Mouse (Mus musculus) limb, embryonic 15.5 days (tissue): Measurements from ENCODE around the gene Trim80. TPM values are rescaled to one million over a fixed set of nuclear protein-coding genes. Genes with fewer than 3 reads are reported as not detected.
A peak's percentile ranks its signal among the peaks of the same experiment; 100 is the strongest.
"Not testable (repeated sequence)": the region's sequence is repeated elsewhere in the genome, so short reads cannot be mapped to it uniquely, and the experiment has no call there.

Experiments
- ATAC-seq: fragments of 200-750 bp; cut with Nextera tagmentation; 2 replicates; pipeline ENCODE4 v1.8.0; 2017; ENCODE audit warnings: low read depth, moderate TSS enrichment; ENCODE audit not compliant: insufficient number of reproducible peaks, low FRiP score, low TSS enrichment
- H3K27ac ChIP-seq: fragments of 300-500 bp; sonication (generic); 2 replicates; pipeline ENCODE4 v1.5.1; 2015; ENCODE audit warnings: moderate library complexity, mild to moderate bottlenecking, inconsistent platforms
- H3K27me3 ChIP-seq: fragments of 300-500 bp; sonication (generic); 2 replicates; pipeline ENCODE4 v1.6.1; 2015; ENCODE audit warnings: inconsistent platforms
- H3K36me3 ChIP-seq: fragments of 300-500 bp; sonication (generic); 2 replicates; pipeline ENCODE4 v1.6.1; 2015; ENCODE audit warnings: inconsistent platforms
- H3K4me1 ChIP-seq: fragments of 300-500 bp; sonication (generic); 2 replicates; pipeline ENCODE4 v1.6.1; 2015; ENCODE audit warnings: inconsistent platforms
- H3K4me2 ChIP-seq: fragments of 300-500 bp; sonication (generic); 2 replicates; pipeline ENCODE4 v1.6.1; 2015; ENCODE audit warnings: mild to moderate bottlenecking, inconsistent platforms
- H3K4me3 ChIP-seq: fragments of 300-500 bp; sonication (generic); 2 replicates; pipeline ENCODE4 v1.5.1; 2015; ENCODE audit warnings: mild to moderate bottlenecking, inconsistent platforms
- H3K9ac ChIP-seq: fragments of 300-500 bp; sonication (generic); 2 replicates; pipeline ENCODE4 v1.6.1; 2015; ENCODE audit warnings: inconsistent platforms
- H3K9me3 ChIP-seq: fragments of 300-500 bp; sonication (generic); 2 replicates; pipeline ENCODE4 v1.6.1; 2016; ENCODE audit warnings: inconsistent platforms
- WGBS: fragments of 180-500 bp; shearing (Covaris S2); methylation state at CpG from one replicate; pipeline ENCODE4 v1.1.7; 2015; 5-methylcytosine and 5-hydroxymethylcytosine counted together
- polyA plus RNA-seq: library from polyadenylated mRNA; unstranded; fragments of >200 nt; fragmentation: Nextera tagmentation; extraction: Ambion mirVana; gene quantifications from 2 replicates; pipeline ENCODE4 v1.2.1, GENCODE M21; 2015

The Trim80 gene
- polyA plus RNA-seq, 1 experiment from 2014 or later, result not detected

DNA sequence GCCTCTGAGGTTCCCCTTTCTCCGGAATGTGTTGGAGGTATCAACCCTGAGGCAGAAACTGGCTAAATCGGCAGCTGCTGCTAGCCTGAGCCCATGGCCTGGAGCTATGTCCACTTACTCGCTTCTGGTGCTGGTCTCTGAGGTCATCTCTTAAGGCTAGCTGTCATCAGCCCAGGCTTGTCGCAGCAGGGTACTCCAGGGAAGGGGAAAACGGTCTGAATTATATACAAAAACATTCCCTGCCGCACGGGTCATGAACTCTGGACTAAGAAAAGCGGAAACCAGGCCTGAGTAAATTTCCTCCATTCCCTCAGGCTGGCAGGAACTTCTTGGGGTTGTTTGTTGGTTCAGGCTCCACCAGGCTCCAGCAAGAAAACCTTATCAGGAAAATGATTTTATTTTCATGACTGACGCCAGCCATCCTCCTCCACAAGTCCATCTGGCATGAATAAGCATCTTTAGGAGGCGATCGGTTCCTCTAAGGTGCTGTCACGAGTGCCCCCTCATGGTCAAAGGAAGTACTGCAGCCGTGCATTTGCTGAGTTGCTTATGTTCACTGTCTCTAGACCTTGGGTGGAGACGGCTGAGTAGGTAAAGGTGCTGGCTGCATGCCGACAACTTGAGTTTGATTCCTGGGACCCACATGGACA, 33.4 kb downstream of the Trim80 start:
- Histone ChIP-seq H3K9me3 (no peaks in the 10 kb centered on the region), H3K4me2 (no peak overlapping the region), H3K27ac (peak overlapping the region; percentile 77; the same call in 1 of the 2 replicates), H3K4me1 (peaks cover 22% of the 10 kb centered on the region), H3K36me3 (no peaks in the 10 kb centered on the region), H3K9ac (no peak overlapping the region), H3K27me3 (no peaks in the 10 kb centered on the region), H3K4me3 (peak overlapping the region; percentile 10; the same call in 1 of the 2 replicates)
- no peak for ATAC-seq
- 10% methylated on average over 15 of the region's 15 CpGs for WGBS

DNA sequence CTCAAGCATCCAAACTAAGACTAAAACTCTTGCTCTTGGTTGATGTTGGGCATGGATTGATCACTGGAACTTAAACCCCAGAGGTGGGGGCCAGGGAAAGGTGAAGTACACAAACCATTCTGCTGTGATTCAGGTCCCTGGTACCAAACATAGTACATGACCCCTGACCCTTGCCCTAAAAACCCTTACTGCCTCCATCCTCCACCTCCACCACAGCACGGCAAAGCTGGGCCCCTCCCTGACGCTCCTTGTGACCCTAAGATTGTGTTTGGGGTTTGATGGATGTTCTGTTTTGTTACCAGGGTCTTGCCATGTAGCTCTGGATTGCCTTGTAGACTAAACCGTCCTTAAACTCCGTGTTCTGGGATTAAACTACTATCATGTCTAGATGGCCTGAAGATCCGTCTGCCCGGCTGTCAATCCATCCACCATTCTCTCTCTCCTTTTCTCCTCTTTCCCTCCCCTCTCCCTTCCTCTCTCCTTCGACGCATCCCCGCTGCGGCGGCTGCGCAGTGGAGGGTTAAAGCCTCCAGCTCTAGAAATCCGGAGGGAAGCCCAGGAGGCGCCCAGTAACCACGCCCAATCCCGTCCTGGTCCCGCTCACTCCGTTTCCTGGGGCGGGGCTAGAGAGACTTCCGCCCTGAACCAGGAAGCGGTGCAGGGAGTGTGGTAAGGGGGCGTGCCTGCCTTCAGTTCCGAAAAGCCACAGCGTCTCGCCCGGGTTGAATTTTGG, 34.8 kb downstream of the Trim80 start, which contains the start of gene Armc7:
TSS of gene Armc7 (plus strand) at position 643 of the 733 bp plus-strand sequence.
- peak within 1 kb of the TSS; percentile 77 for H3K27ac ChIP-seq
- peaks cover 5% of the 10 kb centered on the region for H3K36me3 ChIP-seq
- H3K9ac ChIP-seq, result peak within 1 kb of the TSS; percentile 76
- peaks cover 22% of the 10 kb centered on the region for H3K4me1 ChIP-seq
- under 1% methylated on average over 26 of the region's 26 CpGs for WGBS
- no peaks in the 10 kb centered on the region for H3K27me3 ChIP-seq
- H3K4me2 ChIP-seq, result peak within 1 kb of the TSS; percentile 91
- no peaks in the 10 kb centered on the region for H3K9me3 ChIP-seq
- ATAC-seq, result peak; percentile 94
- H3K4me3 ChIP-seq, result peak within 1 kb of the TSS; percentile 84

- H3K27me3 ChIP-seq, result no peaks in the 10 kb centered on the region
- H3K9me3 ChIP-seq, result no peaks in the 10 kb centered on the region
- peak overlapping the region; percentile 91 for H3K4me2 ChIP-seq
- peak overlapping the region; percentile 76 for H3K9ac ChIP-seq
- peak overlapping the region; percentile 84 for H3K4me3 ChIP-seq
- 3% methylated on average over 28 of the region's 28 CpGs for WGBS
- peak; percentile 30 for ATAC-seq
- H3K36me3 ChIP-seq, result peaks cover 5% of the 10 kb centered on the region
- H3K27ac ChIP-seq, result peak overlapping the region; percentile 38; the same call in 1 of the 2 replicates
- peaks cover 22% of the 10 kb centered on the region for H3K4me1 ChIP-seq
These were observed 35.5 kb downstream of the Trim80 start for GRCm38 (mm10) chr11:115475758-115476237.

DNA sequence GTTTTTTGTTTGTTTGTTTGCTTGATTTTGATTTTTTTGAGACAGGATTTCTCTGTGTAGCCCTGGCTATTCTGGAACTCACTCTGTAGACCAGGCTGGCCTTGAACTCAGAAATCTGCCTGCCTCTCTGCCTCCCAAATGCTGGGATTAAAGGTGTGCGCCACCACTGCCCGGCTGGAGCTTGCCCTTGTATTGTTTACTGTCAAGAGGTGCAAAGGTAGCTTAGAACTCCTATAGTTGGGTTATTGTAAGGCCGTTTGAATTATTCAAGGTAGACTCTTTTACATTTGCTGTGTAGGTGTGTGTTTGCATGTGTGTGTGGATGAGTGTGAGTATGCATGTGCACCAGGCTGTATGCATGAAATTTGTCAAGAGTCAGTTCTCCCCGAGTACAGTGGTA, 36.3 kb downstream of the Trim80 start:
- H3K4me3 ChIP-seq, result peak overlapping the region; percentile 84; the same call in 1 of the 2 replicates
- WGBS, result 77% methylated on average over 4 of the region's 4 CpGs
- peak overlapping the region; percentile 76; the same call in 1 of the 2 replicates for H3K9ac ChIP-seq
- not testable (repeated sequence) for H3K9me3 ChIP-seq, H3K36me3 ChIP-seq, ATAC-seq, H3K27me3 ChIP-seq, H3K27ac ChIP-seq
- H3K4me2 ChIP-seq, result peak overlapping the region; percentile 91; the same call in 1 of the 2 replicates
- H3K4me1 ChIP-seq, result peaks cover 22% of the 10 kb centered on the region

DNA sequence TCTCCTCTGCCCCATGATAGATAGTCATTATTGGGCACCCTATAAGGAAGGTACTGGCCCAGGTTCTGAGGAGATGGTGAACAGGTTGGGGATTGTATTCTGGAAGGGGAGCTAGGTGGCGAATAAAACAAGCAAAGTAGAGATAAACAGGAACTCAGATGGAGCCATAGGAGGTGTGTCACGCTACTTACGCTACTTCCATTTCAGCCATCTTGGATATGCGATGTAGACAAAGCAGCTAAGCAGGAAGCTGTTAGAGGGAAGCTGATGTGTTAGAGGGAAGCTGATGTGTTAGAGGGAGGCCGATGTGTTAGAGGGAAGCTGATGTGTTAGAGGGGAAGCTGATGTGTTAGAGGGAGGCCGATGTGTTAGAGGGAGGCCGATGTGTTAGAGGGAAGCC, 37.0 kb downstream of the Trim80 start:
- 82% methylated on average over 7 of the region's 7 CpGs for WGBS

DNA sequence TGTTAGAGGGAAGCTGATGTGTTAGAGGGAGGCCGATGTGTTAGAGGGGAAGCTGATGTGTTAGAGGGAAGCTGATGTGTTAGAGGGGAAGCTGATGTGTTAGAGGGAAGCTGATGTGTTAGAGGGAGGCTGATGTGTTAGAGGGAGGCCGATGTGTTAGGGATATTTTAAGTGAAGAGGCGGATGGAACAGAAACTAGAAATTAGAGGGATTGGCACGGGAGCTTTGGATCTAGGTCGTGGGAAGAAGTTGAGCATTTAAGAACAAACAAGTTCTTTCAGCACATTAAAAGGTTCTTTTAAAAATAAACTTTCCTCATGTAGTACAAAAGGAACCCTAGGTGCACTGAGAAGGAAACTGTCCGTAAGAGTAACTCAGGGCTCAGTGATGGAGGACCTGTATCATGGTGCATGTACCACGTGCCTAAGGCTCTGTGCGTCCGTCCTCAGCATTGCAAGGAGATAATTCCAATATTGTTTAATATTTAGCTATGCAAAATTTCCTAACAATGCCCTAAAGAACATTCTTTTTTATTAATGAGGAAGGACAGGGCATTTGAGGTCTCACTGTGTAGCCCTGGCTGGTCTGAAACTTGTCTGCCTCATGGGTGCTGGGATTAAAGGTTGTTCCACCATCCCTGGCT, 38.1 kb downstream of the Trim80 start:
- ATAC-seq, result no peak
- 86% methylated on average over 9 of the region's 9 CpGs for WGBS
- no peaks in the 10 kb centered on the region for H3K27me3 ChIP-seq

More for the DNA sequence above, 37.0 kb downstream of the Trim80 start:
- H3K9me3 ChIP-seq, H3K27ac ChIP-seq, H3K9ac ChIP-seq, H3K4me3 ChIP-seq, H3K27me3 ChIP-seq, ATAC-seq, H3K4me2 ChIP-seq: not testable (repeated sequence)
- Histone ChIP-seq H3K36me3 (peaks cover 11% of the 10 kb centered on the region), H3K4me1 (peaks cover 22% of the 10 kb centered on the region)

GRCm38 (mm10) chr11:115481553-115482259, 41.4 kb downstream of the Trim80 start:
- 83% methylated on average over 6 of the region's 6 CpGs for WGBS
- H3K36me3 ChIP-seq, result peaks cover 14% of the 10 kb centered on the region
- H3K27me3 ChIP-seq, result no peaks in the 10 kb centered on the region
- H3K4me3 ChIP-seq, result no peak overlapping the region
- ATAC-seq, result no peak
- H3K27ac ChIP-seq, result no peak overlapping the region
- no peaks in the 10 kb centered on the region for H3K9me3 ChIP-seq
- no peak overlapping the region for H3K9ac ChIP-seq
- H3K4me1 ChIP-seq, result peaks cover 5% of the 10 kb centered on the region
- no peak overlapping the region for H3K4me2 ChIP-seq

More for the DNA sequence above, 38.1 kb downstream of the Trim80 start:
- Histone ChIP-seq H3K4me2 (no peak overlapping the region), H3K36me3 (peaks cover 11% of the 10 kb centered on the region), H3K4me3 (no peak overlapping the region), H3K4me1 (peaks cover 22% of the 10 kb centered on the region), H3K9me3 (no peaks in the 10 kb centered on the region), H3K9ac (no peak overlapping the region), H3K27ac (no peak overlapping the region)

DNA sequence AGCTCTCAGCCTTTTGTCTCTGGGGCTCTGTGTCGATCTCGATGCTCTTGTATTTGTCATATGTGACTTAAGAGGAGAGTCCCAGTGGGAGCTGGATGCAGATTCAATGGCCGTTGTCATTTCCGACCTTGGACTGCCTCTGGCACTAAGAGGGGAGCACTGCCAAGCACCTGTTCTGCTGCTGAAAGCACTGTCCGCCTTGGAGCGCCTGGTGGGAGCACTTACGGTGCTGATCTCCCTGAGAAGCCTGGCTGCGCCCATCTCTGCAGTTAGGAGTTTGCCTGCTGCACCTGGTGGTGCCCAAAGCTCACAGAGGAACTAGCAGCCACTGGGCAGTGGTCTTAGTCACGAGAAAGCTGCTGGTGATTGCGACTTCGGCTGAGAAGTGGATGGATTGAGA, 42.9 kb downstream of the Trim80 start:
- whole genome bisulfite sequencing, result 67% methylated on average over 11 of the region's 11 CpGs
- Histone ChIP-seq H3K9ac (no peak overlapping the region), H3K36me3 (peaks cover 14% of the 10 kb centered on the region), H3K4me3 (no peak overlapping the region), H3K27ac (no peak overlapping the region), H3K4me1 (0 out of 2 replicates have a peak, but pooled peaks cover 3% of the 10 kb centered on the region), H3K4me2 (no peak overlapping the region), H3K9me3 (no peaks in the 10 kb centered on the region), H3K27me3 (no peaks in the 10 kb centered on the region)
- ATAC-seq, result no peak

GRCm38 (mm10) chr11:115483726-115484125, 43.4 kb downstream of the Trim80 start:
- H3K36me3 ChIP-seq, result peaks cover 18% of the 10 kb centered on the region
- H3K4me1 ChIP-seq, result 0 out of 2 replicates have a peak, but pooled peaks cover 3% of the 10 kb centered on the region
- ATAC-seq, result no peak
- no peaks in the 10 kb centered on the region for H3K27me3 ChIP-seq
- H3K4me2 ChIP-seq, result no peak overlapping the region
- H3K27ac ChIP-seq, result no peak overlapping the region
- no peak overlapping the region for H3K9ac ChIP-seq
- WGBS, result 19% methylated on average over 6 of the region's 6 CpGs
- H3K9me3 ChIP-seq, result no peaks in the 10 kb centered on the region
- H3K4me3 ChIP-seq, result no peak overlapping the region

- 0 out of 2 replicates have a peak, but pooled peaks have one; percentile 2 for ATAC-seq
- H3K4me2 ChIP-seq, result no peak overlapping the region
- H3K4me3 ChIP-seq, result no peak overlapping the region
- no peaks in the 10 kb centered on the region for H3K27me3 ChIP-seq
- no peak overlapping the region for H3K9ac ChIP-seq
- no peak overlapping the region; the same call in 1 of the 2 replicates for H3K27ac ChIP-seq
- peaks cover 24% of the 10 kb centered on the region for H3K36me3 ChIP-seq
- 60% methylated on average over 12 of the region's 12 CpGs for WGBS
- no peaks in the 10 kb centered on the region for H3K9me3 ChIP-seq
- H3K4me1 ChIP-seq, result peaks cover 3% of the 10 kb centered on the region; the same call in 1 of the 2 replicates
These were observed 44.8 kb downstream of the Trim80 start for GRCm38 (mm10) chr11:115485155-115485554.

DNA sequence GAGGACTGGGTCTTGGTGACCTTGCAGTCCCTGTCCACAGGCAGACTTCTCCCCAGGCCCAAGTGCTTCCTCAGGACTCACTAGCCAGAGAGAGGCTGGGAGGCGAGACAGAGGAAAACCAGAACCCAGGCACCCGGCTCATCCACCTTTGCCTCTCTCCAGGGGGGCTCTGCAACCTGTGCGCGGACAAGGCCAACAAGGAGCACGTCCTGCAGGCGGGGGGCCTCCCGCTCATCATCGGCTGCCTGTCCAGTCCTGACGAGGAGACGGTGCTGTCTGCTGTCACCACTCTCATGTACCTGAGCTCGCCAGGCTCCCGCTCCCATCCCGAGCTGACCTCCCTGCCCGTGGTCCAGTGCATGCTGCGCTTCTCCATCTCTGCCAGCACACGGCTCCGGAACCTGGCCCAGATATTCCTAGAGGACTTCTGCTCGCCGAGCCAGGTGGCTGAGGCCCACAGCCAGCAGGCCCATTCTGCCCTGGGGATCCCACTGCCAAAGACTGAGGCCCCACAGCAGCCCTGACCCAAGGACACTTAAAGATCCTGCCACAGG, 48.3 kb downstream of the Trim80 start:
- Histone ChIP-seq H3K27ac (no peak overlapping the region), H3K27me3 (no peaks in the 10 kb centered on the region), H3K36me3 (peaks cover 17% of the 10 kb centered on the region), H3K9me3 (no peaks in the 10 kb centered on the region), H3K4me3 (no peak overlapping the region), H3K4me1 (peaks cover 18% of the 10 kb centered on the region), H3K4me2 (no peak overlapping the region), H3K9ac (no peak overlapping the region)
- no peak for ATAC-seq
- WGBS, result 85% methylated on average over 19 of the region's 19 CpGs
